Mouse (Mus musculus) neural tube, embryonic 14.5 days (tissue): ENCODE data around the gene 2610507B11Rik. TPM values are rescaled to one million over a fixed set of nuclear protein-coding genes. Genes with fewer than 3 reads are reported as not detected.

ENCODE experiments used
- ATAC-seq: fragments of 200-750 bp; cut with Nextera tagmentation; 2 replicates; pipeline ENCODE4 v1.8.0; 2017; ENCODE audit warnings: low read depth, mild to moderate bottlenecking, moderate TSS enrichment, moderate library complexity
- H3K27ac ChIP-seq: fragments of 300-500 bp; sonication (generic); 2 replicates; pipeline ENCODE4 v1.5.1; 2014; ENCODE audit warnings: low read depth, mild to moderate bottlenecking, control low read depth, low read length, moderate library complexity, mixed read lengths
- H3K27me3 ChIP-seq: fragments of 300-500 bp; sonication (generic); 2 replicates; pipeline ENCODE4 v1.6.1; 2014; ENCODE audit warnings: low read length; ENCODE audit not compliant: control insufficient read depth, insufficient read depth
- H3K36me3 ChIP-seq: fragments of 300-500 bp; sonication (generic); 2 replicates; pipeline ENCODE4 v1.6.1; 2014; ENCODE audit warnings: low read length, mixed read lengths; ENCODE audit not compliant: control insufficient read depth, insufficient read depth
- H3K4me1 ChIP-seq: fragments of 300-500 bp; sonication (generic); 2 replicates; pipeline ENCODE4 v1.6.1; 2014; ENCODE audit warnings: low read length; ENCODE audit not compliant: control insufficient read depth, insufficient read depth
- H3K4me2 ChIP-seq: fragments of 300-500 bp; sonication (generic); 2 replicates; pipeline ENCODE4 v1.6.1; 2014; ENCODE audit warnings: mild to moderate bottlenecking, low read depth, low read length, control low read depth
- H3K4me3 ChIP-seq: fragments of 300-500 bp; sonication (generic); 2 replicates; pipeline ENCODE4 v1.5.1; 2014; ENCODE audit warnings: low read depth, low read length, control low read depth, mixed read lengths
- H3K9ac ChIP-seq: fragments of 300-500 bp; sonication (generic); replicated peaks from 2 replicates; pipeline ENCODE4 v1.6.1; 2014; ENCODE audit warnings: low read depth, mild to moderate bottlenecking, control low read depth, low read length, mixed read lengths
- H3K9me3 ChIP-seq: fragments of 300-500 bp; sonication (generic); 2 replicates; pipeline ENCODE4 v1.6.1; 2016; ENCODE audit warnings: low read length; ENCODE audit not compliant: control insufficient read depth
- WGBS: fragments of 180-500 bp; shearing (Covaris S2); extraction: QIAGEN DNeasy Blood & Tissue Kit; methylation state at CpG from one replicate; pipeline ENCODE4 v1.1.7; 2014; 5-methylcytosine and 5-hydroxymethylcytosine counted together
- polyA plus RNA-seq: library from polyadenylated mRNA; unstranded; fragments of >200 nt; fragmentation: Nextera tagmentation; extraction: Ambion mirVana; gene quantifications from 2 replicates; pipeline ENCODE4 v1.2.1, GENCODE M21; 2014

2610507B11Rik gene
- polyA plus RNA-seq, result 63.2 and 73.7 TPM in 2 replicates

GRCm38 (mm10) chr11:78261380-78262352 is at the start of gene 2610507B11Rik:
Gene 2610507B11Rik, plus strand, starts transcription at chr11:78261752.
- H3K9ac ChIP-seq, result peak within 1 kb of the TSS; percentile 73
- H3K27me3 ChIP-seq, result no peaks in the 10 kb centered on the region; the same call in 1 of the 2 replicates
- no peaks in the 10 kb centered on the region for H3K9me3 ChIP-seq
- peaks cover 27% of the 10 kb centered on the region for H3K36me3 ChIP-seq
- H3K4me1 ChIP-seq, result no peaks in the 10 kb centered on the region
- H3K4me3 ChIP-seq, result peak within 1 kb of the TSS; percentile 84
- H3K27ac ChIP-seq, result peak within 1 kb of the TSS; percentile 82
- H3K4me2 ChIP-seq, result peak within 1 kb of the TSS; percentile 73
- ATAC-seq, result peak; percentile 96
- under 1% methylated on average over 82 of the region's 115 CpGs for WGBS

- H3K36me3 ChIP-seq, result peaks cover 92% of the 10 kb centered on the region
- WGBS, result 97% methylated on average over 14 of the region's 14 CpGs
These were observed 48.3 kb upstream of the 2610507B11Rik start for GRCm38 (mm10) chr11:78213086-78213817.

GRCm38 (mm10) chr11:78215709-78216317 is 45.7 kb upstream of the 2610507B11Rik start:
- Histone ChIP-seq H3K36me3 (peaks cover 88% of the 10 kb centered on the region), H3K4me1 (no peaks in the 10 kb centered on the region), H3K27me3 (no peaks in the 10 kb centered on the region), H3K4me2 (no peak overlapping the region), H3K9ac (no peak overlapping the region), H3K4me3 (no peak overlapping the region), H3K27ac (0 out of 2 replicates have a peak overlapping the region, but pooled peaks have one; percentile 28), H3K9me3 (no peaks in the 10 kb centered on the region)
- WGBS, result 68% methylated on average over 11 of the region's 11 CpGs
- ATAC-seq, result peak; percentile 60; the same call in 1 of the 2 replicates

More at GRCm38 (mm10) chr11:78213086-78213817, 48.3 kb upstream of the 2610507B11Rik start:
- ATAC-seq, result no peak
- Histone ChIP-seq H3K4me3 (no peak overlapping the region), H3K4me1 (no peaks in the 10 kb centered on the region), H3K27ac (no peak overlapping the region), H3K4me2 (no peak overlapping the region), H3K9ac (no peak overlapping the region), H3K27me3 (no peaks in the 10 kb centered on the region), H3K9me3 (no peaks in the 10 kb centered on the region)

GRCm38 (mm10) chr11:78223586-78223985 is 38.0 kb upstream of the 2610507B11Rik start:
- Histone ChIP-seq H3K9me3 (no peaks in the 10 kb centered on the region), H3K4me2 (no peak overlapping the region), H3K9ac (no peak overlapping the region), H3K27me3 (no peaks in the 10 kb centered on the region), H3K4me1 (no peaks in the 10 kb centered on the region), H3K36me3 (peaks cover 87% of the 10 kb centered on the region), H3K27ac (no peak overlapping the region), H3K4me3 (no peak overlapping the region)
- WGBS, result 95% methylated on average over 4 of the region's 4 CpGs
- ATAC-seq, result no peak

GRCm38 (mm10) chr11:78231518-78231917 is 30.0 kb upstream of the 2610507B11Rik start:
- Histone ChIP-seq H3K4me3 (no peak overlapping the region), H3K9me3 (no peaks in the 10 kb centered on the region), H3K36me3 (peaks cover 66% of the 10 kb centered on the region), H3K27me3 (no peaks in the 10 kb centered on the region), H3K9ac (no peak overlapping the region), H3K4me2 (no peak overlapping the region), H3K27ac (no peak overlapping the region), H3K4me1 (no peaks in the 10 kb centered on the region)
- 97% methylated on average over 6 of the region's 6 CpGs for whole genome bisulfite sequencing
- no peak for ATAC-seq

GRCm38 (mm10) chr11:78240193-78240857 is 21.2 kb upstream of the 2610507B11Rik start:
- H3K27ac ChIP-seq, result no peak overlapping the region
- no peak overlapping the region for H3K9ac ChIP-seq
- peaks cover 6% of the 10 kb centered on the region for H3K4me1 ChIP-seq
- ATAC-seq, result no peak
- 84% methylated on average over 9 of the region's 9 CpGs for WGBS
- peaks cover 14% of the 10 kb centered on the region; the same call in 1 of the 2 replicates for H3K36me3 ChIP-seq
- H3K4me2 ChIP-seq, result no peak overlapping the region
- no peaks in the 10 kb centered on the region for H3K27me3 ChIP-seq
- no peak overlapping the region for H3K4me3 ChIP-seq
- no peaks in the 10 kb centered on the region for H3K9me3 ChIP-seq

GRCm38 (mm10) chr11:78245261-78245626 is 16.3 kb upstream of the 2610507B11Rik start:
- Histone ChIP-seq H3K4me2 (peak overlapping the region; percentile 55), H3K9ac (peak overlapping the region; percentile 90), H3K4me1 (peaks cover 20% of the 10 kb centered on the region), H3K9me3 (no peaks in the 10 kb centered on the region), H3K36me3 (peaks cover 4% of the 10 kb centered on the region; the same call in 1 of the 2 replicates), H3K27me3 (no peaks in the 10 kb centered on the region), H3K4me3 (peak overlapping the region; percentile 98), H3K27ac (peak overlapping the region; percentile 91)
- WGBS, result under 1% methylated on average over 19 of the region's 19 CpGs
- no peak for ATAC-seq

GRCm38 (mm10) chr11:78245627-78246317 is 15.8 kb upstream of the 2610507B11Rik start, which contains the start of the genes Sdf2 and Supt6:
Gene Sdf2, plus strand, starts transcription at chr11:78245746.
Gene Supt6, minus strand, starts transcription at chr11:78245987.
- peak; percentile 96 for ATAC-seq

More at GRCm38 (mm10) chr11:78245627-78246317, 15.8 kb upstream of the 2610507B11Rik start, which contains the start of the genes Sdf2 and Supt6:
- Histone ChIP-seq H3K9me3 (no peaks in the 10 kb centered on the region), H3K4me1 (peaks cover 20% of the 10 kb centered on the region), H3K4me2 (peak within 1 kb of the TSS; percentile 55), H3K9ac (peak within 1 kb of the TSS; percentile 90), H3K27ac (peak within 1 kb of the TSS; percentile 91), H3K36me3 (0 out of 2 replicates have a peak, but pooled peaks cover under 1% of the 10 kb centered on the region), H3K4me3 (peak within 1 kb of the TSS; percentile 98), H3K27me3 (no peaks in the 10 kb centered on the region)
- WGBS, result under 1% methylated on average over 49 of the region's 50 CpGs
